Mouse (Mus musculus): ENCODE measurements around the gene Fbxo47.

GRCm38 (mm10) chr11:97837641-97838149 lies 46.3 kb downstream of the Fbxo47 start:
- TF ChIP-seq CTCF (IDR thresholded peaks at IDR 0.05; ENCODE audit: low read depth) (no peak), EP300 (optimal IDR thresholded peaks at IDR 0.05) (no peak)
